Mouse (Mus musculus) granulocyte monocyte progenitor cell, adult 5-6 weeks (primary cell): Measurements from ENCODE around the gene Ifitm5. TPM values are rescaled to one million over a fixed set of nuclear protein-coding genes. Genes with fewer than 3 reads are reported as not detected.
A peak's percentile ranks its signal among the peaks of the same experiment; 100 is the strongest.

ENCODE experiments used
- ATAC-seq: replicated peaks from 2 replicates; pipeline ENCODE4 v1.8.0; 2016; ENCODE audit warnings: mild to moderate bottlenecking, moderate TSS enrichment, inconsistent platforms; ENCODE audit not compliant: poor library complexity, severe bottlenecking
- total RNA-seq, 2 experiments: library from RNA; stranded (forward) in 1 of 2; stranded (reverse) in 1 of 2; fragments of 200-712, 200-1000 nt in 1 of 2; fragments of >200 nt in 1 of 2; fragmentation: Nextera tagmentation in 1 of 2; gene quantifications; 2 replicates each; pipeline ENCODE4 v1.2.3; 2014 to 2017

Ifitm5 gene
- total RNA-seq, 2 experiments from 2014 or later = not detected

- no peak for ATAC-seq
These were observed 16.8 kb upstream of the Ifitm5 start, which contains the start of gene Ifitm1 for GRCm38 (mm10) chr7:140966921-140967320. Gene Ifitm1, plus strand, starts transcription at chr7:140967221.

DNA sequence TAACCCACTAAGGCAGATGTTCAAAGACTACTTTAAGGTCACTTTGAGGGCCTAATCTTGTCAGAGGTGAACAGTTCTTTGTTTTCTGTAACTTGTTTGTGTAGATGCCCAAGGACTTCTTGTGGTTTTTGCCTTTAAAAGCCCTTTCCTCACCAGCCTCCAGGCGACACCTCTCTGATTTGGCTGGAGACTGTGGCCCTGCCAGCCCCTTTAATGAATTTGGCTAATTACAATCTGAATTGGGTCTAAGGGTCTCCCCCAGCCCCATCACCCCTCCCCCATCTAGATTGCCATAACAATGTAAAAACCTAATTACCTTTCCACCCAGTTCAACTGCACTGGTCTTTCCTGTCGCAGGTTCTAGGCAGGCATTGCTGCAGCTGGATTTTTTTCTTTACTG lies 12.6 kb upstream of the Ifitm5 start:
- no peak for ATAC-seq

DNA sequence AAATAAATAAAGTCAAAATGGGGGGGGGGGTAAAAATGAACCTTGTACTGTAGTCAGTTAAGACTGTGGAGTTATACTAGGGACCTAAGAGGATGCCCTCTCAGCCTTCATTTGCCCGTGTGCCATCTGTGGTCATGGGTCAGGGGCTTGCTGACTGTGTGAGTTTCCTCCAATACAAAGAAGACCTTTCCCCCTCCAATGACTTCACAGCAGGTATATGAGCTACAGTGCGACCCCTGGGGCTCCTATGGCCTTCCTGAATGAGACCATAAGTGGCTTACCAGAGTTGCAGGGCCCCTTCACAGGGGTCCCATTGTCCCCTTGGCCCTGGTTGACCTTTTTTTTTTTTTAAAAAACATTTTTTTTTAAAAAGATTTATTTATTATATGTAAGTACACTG lies 11.3 kb upstream of the Ifitm5 start:
- ATAC-seq = no peak

GRCm38 (mm10) chr7:140960026-140960425 lies 9.9 kb upstream of the Ifitm5 start:
- ATAC-seq = no peak

DNA sequence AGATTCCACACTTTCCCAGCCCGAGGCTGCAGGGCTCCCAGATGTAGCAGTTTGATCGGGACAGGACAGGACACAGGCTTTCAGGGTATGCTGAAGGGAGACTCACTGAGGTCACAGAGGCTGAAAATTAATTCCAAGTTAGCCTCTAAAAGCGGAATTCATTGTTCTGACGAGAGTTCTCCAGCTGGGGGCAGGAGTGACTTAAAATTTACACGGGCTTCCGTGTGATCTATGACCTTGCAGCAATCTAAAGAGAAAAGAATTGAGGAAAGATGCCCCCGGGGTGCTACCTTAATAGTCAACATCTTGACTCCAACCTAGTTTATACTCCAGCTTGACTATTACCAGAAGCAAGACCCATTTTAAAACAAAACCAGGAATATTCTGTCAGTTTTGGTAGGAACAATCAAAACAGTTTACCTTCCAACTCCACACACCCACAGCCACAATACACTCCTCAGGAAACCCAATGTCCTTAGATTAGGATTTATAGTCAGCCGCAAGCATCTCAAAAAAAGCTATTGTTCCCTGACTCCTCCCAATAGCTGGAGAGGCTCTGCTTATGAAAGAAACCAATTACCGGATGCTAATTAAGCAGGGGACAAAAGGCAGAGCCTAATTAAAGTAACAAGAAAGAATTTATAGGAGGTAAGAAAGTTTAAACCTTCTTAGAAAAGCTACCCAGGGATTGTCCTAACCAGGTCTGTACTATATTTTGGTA lies 9.2 kb upstream of the Ifitm5 start:
- 0 out of 2 replicates have a peak, but pooled peaks have one; percentile 20 for ATAC-seq

DNA sequence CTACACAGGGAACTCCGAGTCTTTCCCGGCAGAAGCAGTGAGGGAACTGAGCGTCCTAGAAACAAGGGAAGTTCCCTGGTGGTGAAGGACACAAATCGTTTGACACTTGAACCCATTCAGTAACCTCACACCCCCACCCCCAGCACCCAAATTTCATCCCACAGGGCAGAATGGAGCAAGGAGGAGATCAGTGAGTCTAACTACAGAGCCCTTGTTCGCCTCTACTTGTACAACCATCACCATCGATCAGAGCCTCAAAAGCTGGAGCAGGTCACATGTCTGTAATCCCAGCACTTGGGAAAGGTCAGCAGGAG lies 6.4 kb upstream of the Ifitm5 start:
- no peak for ATAC-seq

- peak; percentile 67 for ATAC-seq
These were observed 5.9 kb upstream of the Ifitm5 start, which contains the start of the genes Gm45717 and Ifitm2 for GRCm38 (mm10) chr7:140955758-140956555. Gene Gm45717, minus strand, starts transcription at chr7:140955937. Gene Ifitm2, minus strand, starts transcription at chr7:140955987.

DNA sequence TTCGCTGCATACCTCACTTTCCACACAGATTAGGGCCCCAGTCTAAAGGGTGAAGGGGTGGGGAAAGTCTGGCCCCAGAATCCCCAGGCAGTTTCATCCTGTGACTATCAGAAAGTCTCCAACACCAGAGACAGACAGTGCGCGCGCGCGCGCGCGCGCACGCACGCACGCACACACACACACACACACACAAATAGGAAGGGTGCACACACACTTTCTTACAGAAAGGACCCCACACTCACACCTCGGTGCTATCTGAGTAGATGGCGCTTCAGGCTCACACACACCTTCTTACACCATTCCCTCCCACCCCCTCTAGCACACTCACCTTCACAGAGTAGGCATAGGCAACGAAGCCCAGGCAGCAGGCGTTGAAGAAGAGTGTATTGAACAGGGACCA lies 5.3 kb upstream of the Ifitm5 start:
- no peak for ATAC-seq

GRCm38 (mm10) chr7:140954733-140955071 lies 4.6 kb upstream of the Ifitm5 start:
- no peak for ATAC-seq

- ATAC-seq = peak; percentile 54
These were observed 4.0 kb upstream of the Ifitm5 start for GRCm38 (mm10) chr7:140953800-140954732.

- ATAC-seq = no peak
These were observed 3.0 kb upstream of the Ifitm5 start for GRCm38 (mm10) chr7:140953133-140953532.

DNA sequence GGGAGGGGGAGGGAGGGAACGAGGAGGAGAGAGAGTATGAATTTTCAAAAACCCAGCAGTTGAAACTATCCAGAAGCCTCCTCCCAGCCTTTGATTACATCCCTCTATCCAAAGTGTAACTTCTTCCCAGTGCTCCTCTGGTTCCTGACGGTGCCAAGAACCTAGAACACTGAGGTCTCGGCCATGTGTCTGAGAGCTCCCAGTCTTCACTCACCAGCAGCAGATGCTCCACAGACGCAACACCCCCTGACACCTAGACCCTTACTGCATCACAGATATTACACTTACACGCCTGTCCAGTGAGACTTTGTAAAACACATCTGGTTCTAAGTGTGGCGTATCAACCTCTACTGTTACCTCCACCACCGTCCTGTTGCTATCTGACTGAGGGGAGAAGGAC lies 2.4 kb upstream of the Ifitm5 start:
- no peak for ATAC-seq

DNA sequence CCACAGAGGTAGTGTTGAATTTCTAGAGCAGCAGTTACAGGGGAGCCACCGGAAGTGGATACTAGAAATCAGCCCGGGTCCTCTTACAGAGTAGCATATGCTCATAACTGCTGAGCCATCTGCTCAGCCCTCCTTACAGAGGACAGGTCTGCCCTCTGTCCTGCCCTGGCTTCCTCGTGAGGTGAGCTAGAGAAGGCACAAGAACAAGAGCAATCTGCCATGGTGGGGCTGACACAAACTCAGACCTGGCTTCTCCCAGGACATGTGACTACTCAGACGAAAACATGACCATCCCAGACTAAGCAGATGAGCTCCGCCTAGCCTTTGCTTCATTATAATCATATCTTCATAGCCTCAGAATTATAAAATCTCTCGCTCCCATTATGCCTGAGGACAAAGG lies 1.7 kb upstream of the Ifitm5 start:
- ATAC-seq = no peak

GRCm38 (mm10) chr7:140951051-140951450 lies 960 bp upstream of the Ifitm5 start:
- ATAC-seq = no peak

GRCm38 (mm10) chr7:140949255-140949654 lies 836 bp downstream of the Ifitm5 start:
- ATAC-seq = no peak

- ATAC-seq = no peak
These were observed 1.9 kb downstream of the Ifitm5 start for GRCm38 (mm10) chr7:140948161-140948560.

- peak; percentile 77 for ATAC-seq
These were observed 3.1 kb downstream of the Ifitm5 start for GRCm38 (mm10) chr7:140946980-140947379.

DNA sequence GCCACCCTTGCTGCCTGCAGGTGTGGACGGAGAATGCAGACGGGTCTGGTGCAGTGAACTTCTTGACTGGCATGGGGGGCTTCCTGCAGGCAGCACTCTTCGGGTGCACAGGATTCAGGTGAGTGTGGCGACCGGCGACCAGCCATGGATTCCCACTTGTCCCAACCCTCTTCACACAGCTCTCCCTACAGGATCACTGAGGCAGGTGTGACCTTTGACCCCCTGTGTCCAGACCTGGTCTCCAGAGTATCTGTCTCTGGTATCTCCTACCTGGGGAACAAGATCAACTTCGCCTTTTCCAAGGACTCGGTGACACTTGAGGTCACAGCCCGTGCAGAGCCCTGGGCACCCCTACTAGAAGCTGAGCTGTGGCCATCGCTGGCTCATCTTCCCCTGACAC lies 3.8 kb downstream of the Ifitm5 start:
- no peak for ATAC-seq

- no peak for ATAC-seq
These were observed 4.8 kb downstream of the Ifitm5 start for GRCm38 (mm10) chr7:140945247-140945646.

DNA sequence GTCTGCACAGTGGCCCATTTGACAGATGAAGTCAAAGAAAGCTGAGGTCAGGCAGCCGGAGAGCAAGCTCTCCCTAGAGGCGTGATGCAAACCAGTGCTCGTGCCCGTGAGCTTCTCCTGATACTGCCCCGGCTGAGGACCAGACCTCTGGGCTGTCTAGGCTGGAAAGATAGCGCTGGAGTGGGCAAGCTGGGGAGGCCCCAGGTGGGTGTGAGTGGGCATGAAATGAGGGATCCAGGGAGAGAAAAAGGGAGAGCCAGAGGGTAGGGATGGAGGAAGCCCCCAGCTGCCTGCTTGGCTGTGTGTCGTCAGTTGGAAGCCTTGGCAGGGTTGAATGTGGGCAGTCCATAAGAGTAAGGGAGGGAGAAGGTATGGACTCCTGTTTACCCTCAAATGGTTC lies 5.9 kb downstream of the Ifitm5 start:
- ATAC-seq = no peak

DNA sequence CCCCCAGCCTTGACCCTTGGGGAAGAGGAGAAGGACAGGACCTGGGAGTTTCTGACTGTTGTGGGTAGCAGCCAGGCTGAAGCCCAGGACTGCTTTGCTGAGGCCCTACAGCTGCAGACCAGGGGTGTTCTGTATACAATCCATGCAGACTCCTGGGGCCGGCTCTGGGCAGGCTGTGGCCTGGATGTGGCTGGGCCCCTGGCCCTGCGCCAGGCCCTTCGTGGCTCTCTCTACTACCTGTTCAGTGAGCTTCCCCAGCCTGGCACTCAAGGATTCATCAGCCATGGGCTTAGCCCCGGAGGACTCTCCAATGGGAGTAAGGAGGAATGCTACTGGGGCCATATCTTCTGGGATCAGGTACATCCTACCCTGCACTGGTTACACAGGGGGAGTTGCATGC lies 6.7 kb downstream of the Ifitm5 start:
- no peak for ATAC-seq
